Mouse (Mus musculus) megakaryocyte, embryonic 14.5 days (primary cell): ENCODE results near the gene Vsx2. TPM values are rescaled to one million over a fixed set of nuclear protein-coding genes. Genes with fewer than 3 reads are reported as not detected.

Experiments used
- H3K27me3 ChIP-seq: replicated peaks from 2 replicates; pipeline ENCODE3; 2012; ENCODE audit warnings: inconsistent platforms
- H3K36me3 ChIP-seq: replicated peaks from 2 replicates; pipeline ENCODE3; 2012; ENCODE audit warnings: low read length, inconsistent platforms, mixed read lengths
- H3K4me1 ChIP-seq: 2 replicates; pipeline ENCODE4 v1.6.1; 2012; ENCODE audit warnings: inconsistent platforms
- H3K4me3 ChIP-seq: replicated peaks from 2 replicates; pipeline ENCODE3; 2012; ENCODE audit warnings: moderate library complexity, mild to moderate bottlenecking, inconsistent platforms
- H3K9me3 ChIP-seq: 2 replicates; pipeline ENCODE4 v1.6.1; 2012; ENCODE audit warnings: inconsistent platforms
- FLI1 ChIP-seq: IDR thresholded peaks from 2 replicates; pipeline ENCODE4 v1.6.1; 2012; ENCODE audit warnings: low read length, inconsistent platforms, mixed read lengths
- GATA1 ChIP-seq: IDR thresholded peaks from 3 replicates; pipeline ENCODE4 v1.6.1; 2012; ENCODE audit warnings: mixed read lengths, low read length, inconsistent platforms, borderline replicate concordance
- polyA plus RNA-seq: library from polyadenylated mRNA; stranded (reverse); fragments of >175 nt; gene quantifications from 2 replicates; pipeline ENCODE4 v1.2.3, GENCODE M21; 2012; ENCODE audit warnings: low replicate concordance; ENCODE audit not compliant: insufficient read depth

Gene Vsx2
- polyA plus RNA-seq, 1 experiment, result not detected

DNA sequence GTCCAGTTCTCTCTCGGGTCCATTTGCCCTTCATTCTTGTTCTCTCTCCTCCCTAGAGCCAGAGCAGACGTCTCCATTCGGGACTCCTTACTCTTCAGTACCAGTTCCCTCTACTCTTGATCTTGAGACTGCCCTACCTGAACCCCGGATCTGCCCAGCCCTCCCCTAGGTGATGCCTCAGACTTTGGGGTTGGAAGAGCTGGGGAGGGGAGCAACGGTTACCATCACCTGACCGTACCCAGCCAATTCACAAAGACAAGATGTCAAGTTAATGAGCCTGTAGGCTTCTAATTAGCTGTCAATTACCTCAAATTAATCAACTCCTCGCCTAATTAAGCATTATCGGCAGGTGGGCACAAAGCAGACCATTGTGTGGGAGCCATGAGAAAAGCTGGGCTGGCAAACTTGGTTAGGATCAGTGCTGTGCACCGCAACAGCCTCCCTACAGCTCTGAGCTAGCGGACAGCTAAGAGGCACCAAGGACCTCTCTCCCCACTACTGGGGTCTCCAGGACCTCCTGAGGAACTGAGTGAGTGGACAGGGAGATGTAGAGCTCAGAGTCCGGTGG, 28.1 kb upstream of the Vsx2 start:
- H3K9me3 ChIP-seq, result no peaks in the 10 kb centered on the region
- H3K4me3 ChIP-seq, result no peak overlapping the region
- peaks cover 4% of the 10 kb centered on the region for H3K36me3 ChIP-seq
- TF ChIP-seq GATA1 (no peak), FLI1 (no peak)
- no peaks in the 10 kb centered on the region for H3K4me1 ChIP-seq
- no peaks in the 10 kb centered on the region for H3K27me3 ChIP-seq

DNA sequence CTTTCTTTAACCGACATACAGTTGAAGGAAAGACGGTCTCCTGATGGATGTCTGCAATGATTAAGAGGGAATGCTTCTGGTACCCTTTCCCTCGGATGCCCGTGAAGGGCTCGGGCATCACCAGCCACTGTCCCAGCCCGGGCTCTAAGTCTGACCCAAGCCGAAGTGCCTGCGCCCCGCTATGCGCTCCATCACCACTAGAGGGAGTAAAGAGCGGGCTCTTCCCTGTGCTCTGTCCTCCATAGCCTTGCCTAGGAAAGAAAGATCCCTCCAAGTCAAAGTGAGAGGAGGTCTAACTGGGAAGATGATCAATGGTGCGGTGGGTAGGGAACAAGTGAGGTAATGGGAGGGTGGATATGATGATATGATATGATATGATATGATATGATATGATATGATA, 23.5 kb upstream of the Vsx2 start:
- Histone ChIP-seq H3K9me3 (no peaks in the 10 kb centered on the region), H3K4me1 (no peaks in the 10 kb centered on the region), H3K27me3 (peaks cover 25% of the 10 kb centered on the region), H3K36me3 (no peaks in the 10 kb centered on the region), H3K4me3 (no peak overlapping the region)
- TF ChIP-seq FLI1, result no peak
- TF ChIP-seq GATA1, result no peak

DNA sequence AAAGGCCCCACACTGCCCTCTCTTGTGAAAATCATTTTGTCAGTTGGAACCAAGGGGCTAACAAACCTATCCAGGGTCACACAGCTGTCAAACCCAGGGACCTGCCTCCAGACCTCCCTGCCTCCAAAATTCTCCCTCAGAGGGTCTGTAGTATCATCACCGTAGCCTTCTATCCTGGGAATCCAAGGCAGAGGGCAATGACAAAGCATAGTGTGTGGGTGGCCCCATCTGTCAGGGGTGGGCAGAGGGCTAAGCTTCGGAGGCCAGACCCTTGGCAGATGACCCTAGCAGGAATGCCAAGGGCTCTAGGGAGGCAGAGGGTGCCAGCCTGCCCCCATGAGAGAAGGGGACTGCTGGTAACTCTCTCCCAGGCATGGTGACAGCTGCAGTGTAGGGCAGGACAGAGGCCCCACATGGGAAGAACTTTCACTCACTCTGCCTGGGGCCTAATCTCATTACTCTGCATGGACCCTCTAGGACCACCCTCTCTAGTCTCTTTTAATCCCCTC, 22.9 kb upstream of the Vsx2 start:
- TF ChIP-seq GATA1 (no peak), FLI1 (no peak)
- no peaks in the 10 kb centered on the region for H3K9me3 ChIP-seq
- no peaks in the 10 kb centered on the region for H3K36me3 ChIP-seq
- H3K27me3 ChIP-seq, result peaks cover 29% of the 10 kb centered on the region
- H3K4me3 ChIP-seq, result no peak overlapping the region
- no peaks in the 10 kb centered on the region for H3K4me1 ChIP-seq

DNA sequence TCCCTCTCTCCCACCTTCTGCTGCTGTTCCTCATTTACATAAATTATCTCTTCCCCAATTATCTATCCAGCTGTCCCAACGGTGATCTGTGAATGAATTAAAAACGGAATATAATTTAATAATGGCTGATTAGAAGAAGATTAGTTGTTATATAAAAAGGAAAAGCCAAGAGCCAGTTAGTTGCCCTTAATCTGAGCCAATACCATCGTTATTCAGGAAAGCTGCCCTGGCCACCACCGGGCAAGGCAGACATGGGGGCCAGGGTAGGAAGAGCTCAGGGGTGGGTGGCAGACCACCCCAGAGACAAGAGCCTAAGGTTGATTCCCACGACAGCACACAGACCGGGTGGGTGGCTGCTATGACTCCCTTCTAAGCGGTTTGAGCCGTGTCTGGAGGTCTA, 21.3 kb upstream of the Vsx2 start:
- H3K4me1 ChIP-seq, result no peaks in the 10 kb centered on the region
- TF ChIP-seq GATA1, result no peak
- no peak for TF ChIP-seq FLI1
- peaks cover 39% of the 10 kb centered on the region for H3K27me3 ChIP-seq

DNA sequence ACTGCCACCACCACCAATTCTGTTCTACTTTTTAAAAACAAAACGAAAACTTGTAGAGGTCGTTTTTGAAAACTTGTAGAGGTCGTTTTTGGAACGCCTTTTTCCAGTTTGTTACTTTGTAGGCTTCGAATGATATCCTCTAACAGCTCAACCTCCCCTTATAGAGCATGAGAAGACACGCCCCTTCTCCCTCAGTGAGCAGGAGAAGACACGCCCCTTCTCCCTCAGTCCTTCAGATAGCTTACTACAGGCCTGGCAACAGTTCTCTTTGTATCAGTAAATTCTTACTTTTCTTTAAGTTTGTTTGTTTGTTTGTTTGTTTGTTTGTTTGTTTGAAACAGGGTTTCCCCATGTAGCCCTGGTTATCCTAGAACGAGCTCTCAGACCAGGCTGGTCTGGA, 14.3 kb upstream of the Vsx2 start:
- TF ChIP-seq FLI1 (no peak), GATA1 (no peak)
- no peaks in the 10 kb centered on the region for H3K4me1 ChIP-seq
- no peak overlapping the region for H3K4me3 ChIP-seq
- peaks cover 5% of the 10 kb centered on the region for H3K9me3 ChIP-seq
- no peaks in the 10 kb centered on the region for H3K36me3 ChIP-seq
- peaks cover 47% of the 10 kb centered on the region for H3K27me3 ChIP-seq

More for the DNA sequence above, 21.3 kb upstream of the Vsx2 start:
- Histone ChIP-seq H3K4me3 (no peak overlapping the region), H3K9me3 (no peaks in the 10 kb centered on the region), H3K36me3 (no peaks in the 10 kb centered on the region)

DNA sequence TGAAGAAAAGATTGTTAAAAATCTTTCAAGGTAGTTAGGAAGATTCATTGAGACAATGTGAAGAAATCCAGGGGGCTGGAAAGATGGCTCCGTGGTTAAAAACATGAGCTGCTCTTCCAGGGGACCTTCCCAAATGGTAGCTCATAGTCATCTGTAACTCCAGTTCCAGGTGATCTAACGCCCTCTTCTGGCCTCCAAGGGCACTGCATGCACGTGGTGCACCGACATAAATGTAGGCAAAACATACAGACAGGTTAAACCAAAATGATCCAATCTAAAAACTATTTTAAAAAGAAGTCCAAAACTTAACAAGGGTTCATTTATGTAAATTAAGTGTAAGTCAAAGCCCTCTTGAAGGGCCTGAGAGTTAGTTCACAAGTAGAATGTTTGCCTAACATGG, 7.0 kb upstream of the Vsx2 start:
- Histone ChIP-seq H3K4me1 (no peaks in the 10 kb centered on the region), H3K36me3 (no peaks in the 10 kb centered on the region), H3K9me3 (peaks cover 5% of the 10 kb centered on the region), H3K4me3 (no peak overlapping the region), H3K27me3 (peaks cover 57% of the 10 kb centered on the region)
- TF ChIP-seq FLI1 (no peak), GATA1 (no peak)

DNA sequence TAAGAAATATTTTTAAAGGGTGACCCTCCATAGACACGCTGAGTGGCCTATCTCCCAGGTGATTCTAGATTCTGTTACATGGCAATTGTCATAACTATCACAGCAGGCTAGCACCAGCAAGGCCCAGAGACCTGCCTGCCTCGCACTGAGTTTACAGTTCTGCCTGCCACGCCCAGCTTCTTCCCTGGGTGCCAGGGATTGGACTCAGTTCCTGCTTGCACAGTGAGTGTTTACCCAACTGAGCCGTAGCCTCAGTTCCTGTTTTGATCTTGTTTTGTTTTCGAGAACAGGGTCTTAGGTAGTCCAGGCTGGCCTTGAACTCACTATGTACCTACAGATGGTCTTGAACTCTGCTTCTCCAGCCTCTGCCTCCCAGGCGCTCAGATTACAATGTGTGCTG, 2.0 kb upstream of the Vsx2 start:
- no peak for TF ChIP-seq FLI1
- no peak for TF ChIP-seq GATA1
- Histone ChIP-seq H3K4me3 (no peak overlapping the region), H3K9me3 (no peaks in the 10 kb centered on the region), H3K4me1 (peaks cover 33% of the 10 kb centered on the region), H3K36me3 (no peaks in the 10 kb centered on the region), H3K27me3 (peaks cover 86% of the 10 kb centered on the region)

DNA sequence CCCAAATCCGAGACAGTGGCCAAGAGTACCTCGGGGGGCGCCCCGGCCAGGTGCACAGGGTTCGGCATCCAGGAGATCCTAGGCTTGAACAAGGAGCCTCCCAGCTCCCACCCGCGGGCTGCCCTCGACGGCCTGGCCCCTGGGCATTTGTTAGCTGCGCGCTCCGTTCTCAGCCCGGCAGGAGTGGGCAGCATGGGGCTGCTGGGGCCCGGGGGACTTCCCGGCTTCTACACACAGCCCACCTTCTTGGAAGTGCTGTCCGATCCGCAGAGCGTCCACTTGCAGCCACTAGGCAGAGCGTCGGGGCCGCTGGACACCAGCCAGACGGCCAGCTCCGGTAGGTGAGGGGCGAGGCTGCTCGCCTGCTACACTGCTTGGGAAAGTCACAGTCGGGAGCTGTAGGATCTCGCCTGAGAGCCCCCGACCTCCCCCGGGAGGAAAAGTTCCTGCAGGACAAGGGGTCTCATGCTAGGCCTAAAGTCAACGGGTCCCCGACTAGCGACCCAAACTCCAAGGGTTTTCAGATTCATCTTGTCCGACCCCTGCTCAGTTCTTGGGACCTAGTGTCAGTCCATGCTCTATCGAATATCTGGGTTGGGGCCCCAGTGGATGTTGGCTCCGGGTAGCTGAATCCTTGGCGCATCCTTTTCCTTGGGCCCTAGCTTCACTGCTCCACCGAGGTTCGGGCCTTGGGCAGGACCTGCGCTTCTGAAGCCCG, 573 bp downstream of the Vsx2 start:
- Histone ChIP-seq H3K9me3 (no peaks in the 10 kb centered on the region), H3K4me1 (peaks cover 34% of the 10 kb centered on the region), H3K36me3 (no peaks in the 10 kb centered on the region), H3K27me3 (peaks cover 85% of the 10 kb centered on the region), H3K4me3 (no peak overlapping the region)
- TF ChIP-seq GATA1, result no peak

DNA sequence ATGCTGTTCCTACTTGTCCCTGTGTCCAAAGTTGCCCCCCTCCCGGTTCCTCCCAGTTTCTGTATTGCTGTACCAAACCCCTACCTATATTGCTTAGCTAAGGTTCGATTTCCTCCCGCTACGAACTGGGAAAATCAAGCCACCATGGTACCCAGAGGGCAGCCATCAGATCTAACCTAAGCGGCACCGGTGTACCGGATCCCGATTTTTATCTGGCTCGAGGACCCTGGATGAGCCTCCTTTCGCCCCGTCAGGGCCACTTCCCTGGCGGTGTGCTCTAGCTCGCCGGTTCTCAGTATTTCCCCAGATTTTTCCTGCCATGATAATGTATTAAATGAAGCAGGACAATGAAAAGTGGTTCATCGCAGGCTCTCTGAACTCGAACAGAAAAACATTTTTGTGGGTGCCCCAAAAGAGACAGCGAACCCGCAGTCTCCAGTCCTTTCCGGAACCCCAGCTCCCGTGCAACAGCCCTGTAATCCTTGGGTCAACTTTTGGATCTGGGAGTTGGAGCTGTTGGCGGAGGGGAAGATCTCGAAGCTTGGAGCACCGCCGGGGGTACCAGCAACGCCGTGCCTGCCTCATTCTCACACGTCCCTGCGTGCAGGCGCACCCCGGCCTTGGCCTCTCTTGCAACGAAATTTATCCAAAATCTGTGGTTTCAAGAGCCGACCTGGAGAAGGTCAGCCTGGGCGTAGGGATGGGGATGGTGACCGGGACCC, 1.3 kb downstream of the Vsx2 start:
- Histone ChIP-seq H3K27me3 (peaks cover 88% of the 10 kb centered on the region), H3K9me3 (no peaks in the 10 kb centered on the region), H3K4me1 (peaks cover 34% of the 10 kb centered on the region), H3K4me3 (no peak overlapping the region), H3K36me3 (no peaks in the 10 kb centered on the region)
- TF ChIP-seq FLI1 (no peak), GATA1 (no peak)
